Mouse (Mus musculus): ENCODE data around the gene D2hgdh. TPM values are rescaled to one million over a fixed set of nuclear protein-coding genes. Genes with fewer than 3 reads are reported as not detected.

D2hgdh gene
- polyA plus RNA-seq (2012): 3.1 and 4.8 TPM in 2 replicates

GRCm38 (mm10) chr1:93824609-93825008, at the start of gene D2hgdh:
Gene D2hgdh (plus strand): TSS chr1:93824909.
- no peak for TF ChIP-seq GATA1 (IDR thresholded peaks at IDR 0.05; ENCODE audit: low read length)

- no peak for TF ChIP-seq GATA1 (IDR thresholded peaks at IDR 0.05; ENCODE audit: low read length)
Observed at GRCm38 (mm10) chr1:93776686-93777085, 48.0 kb upstream of the D2hgdh start.

- TF ChIP-seq GATA1 (IDR thresholded peaks at IDR 0.05; ENCODE audit: low read length): no peak
Observed at GRCm38 (mm10) chr1:93786912-93787311, 37.8 kb upstream of the D2hgdh start.

GRCm38 (mm10) chr1:93794526-93794925, 30.2 kb upstream of the D2hgdh start:
- TF ChIP-seq GATA1 (IDR thresholded peaks at IDR 0.05; ENCODE audit: low read length): no peak

- no peak for TF ChIP-seq GATA1 (IDR thresholded peaks at IDR 0.05; ENCODE audit: low read length)
Observed at GRCm38 (mm10) chr1:93795886-93796285, 28.8 kb upstream of the D2hgdh start.

GRCm38 (mm10) chr1:93800670-93801503, 23.8 kb upstream of the D2hgdh start:
- no peak for TF ChIP-seq GATA1 (IDR thresholded peaks at IDR 0.05; ENCODE audit: low read length)

- TF ChIP-seq GATA1 (IDR thresholded peaks at IDR 0.05; ENCODE audit: low read length): peak; percentile 32
Observed at GRCm38 (mm10) chr1:93801741-93802238, 22.9 kb upstream of the D2hgdh start, which contains the start of gene Dtymk. Gene Dtymk (minus strand): TSS chr1:93801934.

- TF ChIP-seq GATA1 (IDR thresholded peaks at IDR 0.05; ENCODE audit: low read length): peak; percentile 35
Observed at GRCm38 (mm10) chr1:93802771-93803170, 21.9 kb upstream of the D2hgdh start.

- TF ChIP-seq GATA1 (IDR thresholded peaks at IDR 0.05; ENCODE audit: low read length): no peak
Observed at GRCm38 (mm10) chr1:93803556-93804507, 20.9 kb upstream of the D2hgdh start, which contains the start of gene Ing5. Gene Ing5 (plus strand): TSS chr1:93803965.

- no peak for TF ChIP-seq GATA1 (IDR thresholded peaks at IDR 0.05; ENCODE audit: low read length)
Observed at GRCm38 (mm10) chr1:93804818-93805217, 19.9 kb upstream of the D2hgdh start.

- no peak for TF ChIP-seq GATA1 (IDR thresholded peaks at IDR 0.05; ENCODE audit: low read length)
Observed at GRCm38 (mm10) chr1:93805221-93805951, 19.3 kb upstream of the D2hgdh start.

GRCm38 (mm10) chr1:93808871-93809270, 15.8 kb upstream of the D2hgdh start:
- no peak for TF ChIP-seq GATA1 (IDR thresholded peaks at IDR 0.05; ENCODE audit: low read length)

GRCm38 (mm10) chr1:93810011-93810410, 14.7 kb upstream of the D2hgdh start:
- TF ChIP-seq GATA1 (IDR thresholded peaks at IDR 0.05; ENCODE audit: low read length): no peak

- TF ChIP-seq GATA1 (IDR thresholded peaks at IDR 0.05; ENCODE audit: low read length): no peak
Observed at GRCm38 (mm10) chr1:93811495-93812039, 13.1 kb upstream of the D2hgdh start.

Measured in G1E-ER4 (cell line).